Mouse (Mus musculus) midbrain, embryonic 14.5 days (tissue): ENCODE results near the gene Vegfa. TPM values are rescaled to one million over a fixed set of nuclear protein-coding genes. Genes with fewer than 3 reads are reported as not detected.

ENCODE experiments used
- ATAC-seq: fragments of 200-750 bp; cut with Nextera tagmentation; 2 replicates; pipeline ENCODE4 v1.8.0; 2017; ENCODE audit warnings: moderate number of reproducible peaks, moderate library complexity; ENCODE audit not compliant: low FRiP score, low TSS enrichment
- DNase-seq: peaks from one replicate; pipeline ENCODE4 v3.0.0-alpha.2; 2015
- H3K27ac ChIP-seq: fragments of 300-500 bp; sonication (generic); replicated peaks from 2 replicates; pipeline ENCODE4 v1.5.1; 2014; ENCODE audit warnings: mild to moderate bottlenecking, low read depth, low read length, moderate library complexity
- H3K27me3 ChIP-seq: fragments of 300-500 bp; sonication (generic); 2 replicates; pipeline ENCODE4 v1.6.1; 2014; ENCODE audit warnings: low read length, control low read depth, mixed read lengths; ENCODE audit not compliant: control insufficient read depth, insufficient read depth
- H3K36me3 ChIP-seq: fragments of 300-500 bp; sonication (generic); 2 replicates; pipeline ENCODE4 v1.6.1; 2014; ENCODE audit warnings: low read length, control low read depth; ENCODE audit not compliant: control insufficient read depth, insufficient read depth
- H3K4me1 ChIP-seq: fragments of 300-500 bp; sonication (generic); 2 replicates; pipeline ENCODE4 v1.6.1; 2014; ENCODE audit warnings: mild to moderate bottlenecking, antibody characterized with exemption, low read length, control low read depth; ENCODE audit not compliant: control insufficient read depth, insufficient read depth
- H3K4me2 ChIP-seq: fragments of 300-500 bp; sonication (generic); 2 replicates; pipeline ENCODE4 v1.6.1; 2014; ENCODE audit warnings: mild to moderate bottlenecking, low read length, moderate library complexity
- H3K4me3 ChIP-seq: fragments of 300-500 bp; sonication (generic); replicated peaks from 2 replicates; pipeline ENCODE4 v1.5.1; 2014; ENCODE audit warnings: low read depth, low read length
- H3K9ac ChIP-seq: fragments of 300-500 bp; sonication (generic); replicated peaks from 2 replicates; pipeline ENCODE4 v1.6.1; 2014; ENCODE audit warnings: mild to moderate bottlenecking, low read length, moderate library complexity
- H3K9me3 ChIP-seq: fragments of 300-500 bp; sonication (generic); 2 replicates; pipeline ENCODE4 v1.6.1; 2016; ENCODE audit warnings: low read length, control low read depth, mixed read lengths; ENCODE audit not compliant: control insufficient read depth
- WGBS: fragments of 180-500 bp; shearing (Covaris S2); extraction: QIAGEN DNeasy Blood & Tissue Kit; methylation state at CpG from one replicate; pipeline ENCODE4 v1.1.7; 2014; 5-methylcytosine and 5-hydroxymethylcytosine counted together
- polyA plus RNA-seq: library from polyadenylated mRNA; unstranded; fragments of >200 nt; fragmentation: Nextera tagmentation; extraction: Ambion mirVana; gene quantifications from 2 replicates; pipeline ENCODE4 v1.2.1, GENCODE M21; 2014

The Vegfa gene
- polyA plus RNA-seq, 1 experiment from 2014 or later = 4.3 TPM

DNA sequence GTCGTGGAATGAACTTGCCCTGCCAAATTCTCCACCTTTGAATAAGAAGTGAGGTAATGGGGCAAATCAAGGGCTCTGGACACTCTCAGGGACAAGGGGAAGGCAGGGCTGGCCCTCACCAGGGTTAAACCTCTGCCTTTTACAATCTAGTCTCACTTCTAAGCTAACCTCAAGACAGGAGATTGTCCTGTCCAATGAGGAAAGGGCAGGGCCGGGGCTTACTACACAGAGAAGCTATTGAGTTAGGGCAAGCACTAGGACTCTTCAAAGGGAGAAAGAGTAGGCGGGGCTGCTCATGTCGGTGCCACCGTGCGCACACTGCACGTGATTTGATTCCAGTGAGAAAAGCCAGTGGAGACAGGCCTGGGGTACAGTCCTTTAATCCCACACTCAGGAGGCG lies 62.6 kb downstream of the Vegfa start:
- WGBS = 67% methylated on average over 8 of the region's 8 CpGs
- DNase-seq (no peak), ATAC-seq (no peak)
- Histone ChIP-seq H3K9ac (no peak overlapping the region), H3K9me3 (no peaks in the 10 kb centered on the region), H3K27ac (no peak overlapping the region), H3K4me1 (no peaks in the 10 kb centered on the region), H3K4me2 (no peak overlapping the region), H3K4me3 (no peak overlapping the region), H3K27me3 (no peaks in the 10 kb centered on the region), H3K36me3 (no peaks in the 10 kb centered on the region)

DNA sequence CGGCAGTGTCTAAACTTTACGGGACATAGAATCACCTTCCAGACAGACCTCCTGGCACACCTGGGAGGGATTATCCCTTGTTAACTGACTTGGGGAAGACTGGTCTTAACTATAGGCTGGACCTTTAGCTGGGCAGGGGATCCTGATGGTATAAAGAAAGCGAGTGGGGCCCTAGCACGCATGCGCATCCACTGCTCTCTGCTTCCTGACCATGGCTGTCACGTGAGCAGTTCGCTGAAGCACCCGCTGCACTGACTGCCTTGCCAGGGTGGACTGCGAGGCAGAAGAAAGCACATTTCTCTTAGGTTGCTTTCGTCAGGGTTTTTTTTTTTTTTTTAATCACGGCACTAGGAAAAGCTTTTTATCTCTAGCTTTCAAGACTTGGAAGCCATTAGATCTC lies 63.8 kb downstream of the Vegfa start:
- DNase-seq = no peak
- H3K9ac ChIP-seq = no peak overlapping the region
- H3K4me2 ChIP-seq = no peak overlapping the region

More for the DNA sequence above, 63.8 kb downstream of the Vegfa start:
- ATAC-seq = no peak
- WGBS = 84% methylated on average over 11 of the region's 11 CpGs
- Histone ChIP-seq H3K4me3 (no peak overlapping the region), H3K27ac (no peak overlapping the region), H3K4me1 (no peaks in the 10 kb centered on the region), H3K9me3 (no peaks in the 10 kb centered on the region), H3K36me3 (no peaks in the 10 kb centered on the region), H3K27me3 (no peaks in the 10 kb centered on the region)

Other genes with a start within 250 kb of the Vegfa start
- 141 and 148 TPM in 2 replicates for gene Mrps18a, start 78.6 kb upstream of the Vegfa start, polyA plus RNA-seq
- 38.8 and 58.1 TPM in 2 replicates for gene Rsph9, start 111.8 kb upstream of the Vegfa start, polyA plus RNA-seq
- gene Mad2l1bp, start 121.2 kb upstream of the Vegfa start, polyA plus RNA-seq = 22.4 and 22.8 TPM in 2 replicates
- gene Gtpbp2, start 128.7 kb upstream of the Vegfa start, polyA plus RNA-seq = 27.2 and 35.4 TPM in 2 replicates
- 5.9 and 6.3 TPM in 2 replicates for gene Polh, start 170.3 kb upstream of the Vegfa start, polyA plus RNA-seq
- gene Xpo5, start 170.4 kb upstream of the Vegfa start, polyA plus RNA-seq = 42.3 and 54.3 TPM in 2 replicates
- gene Polr1c, start 215.7 kb upstream of the Vegfa start, polyA plus RNA-seq = 89.8 and 91.0 TPM in 2 replicates
- gene Yipf3, start 215.7 kb upstream of the Vegfa start, polyA plus RNA-seq = 86.7 and 90.0 TPM in 2 replicates
- 12.0 and 17.4 TPM in 2 replicates for gene Lrrc73, start 221.2 kb upstream of the Vegfa start, polyA plus RNA-seq